Mouse (Mus musculus) brain, embryonic 14.5 days (tissue): ENCODE data around the gene Tub.

ENCODE experiments used
- CTCF ChIP-seq: fragments of 200-500 bp; IDR thresholded peaks from 2 replicates; pipeline ENCODE4 v1.5.1; 2012; ENCODE audit warnings: inconsistent platforms, mild to moderate bottlenecking, moderate library complexity, borderline replicate concordance; ENCODE audit not compliant: insufficient read depth, insufficient read length; ENCODE audit errors: extremely low read depth
- POLR2A ChIP-seq: fragments of 200-500 bp; IDR thresholded peaks from 2 replicates; pipeline ENCODE4 v1.6.1; 2012; ENCODE audit warnings: mild to moderate bottlenecking, inconsistent platforms, borderline replicate concordance; ENCODE audit not compliant: poor library complexity, insufficient read depth, insufficient read length, severe bottlenecking; ENCODE audit errors: extremely low read depth

- TF ChIP-seq CTCF (no peak), POLR2A (0 out of 2 replicates have a peak, but pooled peaks have one; percentile 11)
Measured at GRCm38 (mm10) chr7:109010720-109011595, 60.8 kb downstream of the Tub start.
